Mouse (Mus musculus): ENCODE results near the gene Olfr314. TPM values are rescaled to one million over a fixed set of nuclear protein-coding genes. Genes with fewer than 3 reads are reported as not detected.

The Olfr314 gene
- polyA plus RNA-seq, 1 experiment from 2014 or later: not detected

Other genes with a start within 250 kb of the Olfr314 start
- gene Olfr330, start 248.1 kb upstream of the Olfr314 start, polyA plus RNA-seq (2016; fragmentation: Nextera tagmentation; extraction: Ambion mirVana): not detected in 2 replicates
- not detected in 2 replicates for gene Olfr329-ps, start 236.5 kb upstream of the Olfr314 start, polyA plus RNA-seq (2016; fragmentation: Nextera tagmentation; extraction: Ambion mirVana)
- gene Olfr328, start 227.3 kb upstream of the Olfr314 start, polyA plus RNA-seq (2016; fragmentation: Nextera tagmentation; extraction: Ambion mirVana): 0.08 TPM in 1 of 2 replicates, not detected in the other
- not detected in 2 replicates for gene Olfr224, start 212.4 kb upstream of the Olfr314 start, polyA plus RNA-seq (2016; fragmentation: Nextera tagmentation; extraction: Ambion mirVana)
- gene Olfr325, start 205.2 kb upstream of the Olfr314 start, polyA plus RNA-seq (2016; fragmentation: Nextera tagmentation; extraction: Ambion mirVana): not detected in 2 replicates
- gene Olfr324, start 187.8 kb upstream of the Olfr314 start, polyA plus RNA-seq (2016; fragmentation: Nextera tagmentation; extraction: Ambion mirVana): not detected in 2 replicates
- gene 2210407C18Rik, start 166.9 kb upstream of the Olfr314 start, polyA plus RNA-seq (2016; fragmentation: Nextera tagmentation; extraction: Ambion mirVana): not detected in 2 replicates
- gene Olfr323, start 152.5 kb upstream of the Olfr314 start, polyA plus RNA-seq (2016; fragmentation: Nextera tagmentation; extraction: Ambion mirVana): not detected in 2 replicates
- gene Trim58, start 142.5 kb upstream of the Olfr314 start, polyA plus RNA-seq (2016; fragmentation: Nextera tagmentation; extraction: Ambion mirVana): 0.26 and 0.60 TPM in 2 replicates
- gene Olfr322, start 124.2 kb upstream of the Olfr314 start, polyA plus RNA-seq (2016; fragmentation: Nextera tagmentation; extraction: Ambion mirVana): not detected in 2 replicates
- not detected in 2 replicates for gene Olfr320, start 101.9 kb upstream of the Olfr314 start, polyA plus RNA-seq (2016; fragmentation: Nextera tagmentation; extraction: Ambion mirVana)
- not detected in 2 replicates for gene Olfr319, start 83.8 kb upstream of the Olfr314 start, polyA plus RNA-seq (2016; fragmentation: Nextera tagmentation; extraction: Ambion mirVana)
- gene Olfr318, start 58.9 kb upstream of the Olfr314 start, polyA plus RNA-seq (2016; fragmentation: Nextera tagmentation; extraction: Ambion mirVana): not detected in 2 replicates
- not detected in 2 replicates for gene Olfr317, start 43.7 kb upstream of the Olfr314 start, polyA plus RNA-seq (2016; fragmentation: Nextera tagmentation; extraction: Ambion mirVana)
- not detected in 2 replicates for gene Olfr316, start 30.2 kb upstream of the Olfr314 start, polyA plus RNA-seq (2016; fragmentation: Nextera tagmentation; extraction: Ambion mirVana)
- gene Olfr315, start 9.8 kb upstream of the Olfr314 start, polyA plus RNA-seq (2016; fragmentation: Nextera tagmentation; extraction: Ambion mirVana): not detected in 2 replicates
- 0.42 and 0.59 TPM in 2 replicates for gene Fam183b, start 19.0 kb downstream of the Olfr314 start, polyA plus RNA-seq (2016; fragmentation: Nextera tagmentation; extraction: Ambion mirVana)
- gene Olfr313, start 32.0 kb downstream of the Olfr314 start, polyA plus RNA-seq (2016; fragmentation: Nextera tagmentation; extraction: Ambion mirVana): not detected in 2 replicates
- gene Olfr312, start 46.3 kb downstream of the Olfr314 start, polyA plus RNA-seq (2016; fragmentation: Nextera tagmentation; extraction: Ambion mirVana): not detected in 2 replicates
- not detected in 2 replicates for gene Olfr311, start 56.3 kb downstream of the Olfr314 start, polyA plus RNA-seq (2016; fragmentation: Nextera tagmentation; extraction: Ambion mirVana)
- gene Gm12258, start 64.2 kb downstream of the Olfr314 start, polyA plus RNA-seq (2016; fragmentation: Nextera tagmentation; extraction: Ambion mirVana): 14.2 and 14.4 TPM in 2 replicates
- 10.1 and 10.7 TPM in 2 replicates for gene 2810021J22Rik, start 84.3 kb downstream of the Olfr314 start, polyA plus RNA-seq (2016; fragmentation: Nextera tagmentation; extraction: Ambion mirVana)
- 5.7 and 6.6 TPM in 2 replicates for gene Zfp39, start 121.3 kb downstream of the Olfr314 start, polyA plus RNA-seq (2016; fragmentation: Nextera tagmentation; extraction: Ambion mirVana)
- gene Btnl10, start 135.0 kb downstream of the Olfr314 start, polyA plus RNA-seq (2016; fragmentation: Nextera tagmentation; extraction: Ambion mirVana): not detected in 2 replicates
- 366 and 374 TPM in 2 replicates for gene Rnf187, start 156.0 kb downstream of the Olfr314 start, polyA plus RNA-seq (2016; fragmentation: Nextera tagmentation; extraction: Ambion mirVana)
- gene Hist3h2ba, start 166.0 kb downstream of the Olfr314 start, polyA plus RNA-seq (2016; fragmentation: Nextera tagmentation; extraction: Ambion mirVana): 52.7 and 70.4 TPM in 2 replicates
- 36.3 and 40.0 TPM in 2 replicates for gene Hist3h2a, start 171.7 kb downstream of the Olfr314 start, polyA plus RNA-seq (2016; fragmentation: Nextera tagmentation; extraction: Ambion mirVana)
- 0.51 and 0.55 TPM in 2 replicates for gene Trim17, start 171.7 kb downstream of the Olfr314 start, polyA plus RNA-seq (2016; fragmentation: Nextera tagmentation; extraction: Ambion mirVana)
- gene Trim11, start 195.1 kb downstream of the Olfr314 start, polyA plus RNA-seq (2016; fragmentation: Nextera tagmentation; extraction: Ambion mirVana): 22.7 and 23.3 TPM in 2 replicates